Mouse (Mus musculus): ENCODE results near the gene Coro1a. TPM values are rescaled to one million over a fixed set of nuclear protein-coding genes. Genes with fewer than 3 reads are reported as not detected.

Gene Coro1a
- 8.3 TPM for polyA plus RNA-seq (2014; fragmentation: Illumina TruSeq; extraction: RNeasy Lipid Tissue Mini Kit (QIAGEN cat#74804); ENCODE audit: low read depth, low replicate concordance)

DNA sequence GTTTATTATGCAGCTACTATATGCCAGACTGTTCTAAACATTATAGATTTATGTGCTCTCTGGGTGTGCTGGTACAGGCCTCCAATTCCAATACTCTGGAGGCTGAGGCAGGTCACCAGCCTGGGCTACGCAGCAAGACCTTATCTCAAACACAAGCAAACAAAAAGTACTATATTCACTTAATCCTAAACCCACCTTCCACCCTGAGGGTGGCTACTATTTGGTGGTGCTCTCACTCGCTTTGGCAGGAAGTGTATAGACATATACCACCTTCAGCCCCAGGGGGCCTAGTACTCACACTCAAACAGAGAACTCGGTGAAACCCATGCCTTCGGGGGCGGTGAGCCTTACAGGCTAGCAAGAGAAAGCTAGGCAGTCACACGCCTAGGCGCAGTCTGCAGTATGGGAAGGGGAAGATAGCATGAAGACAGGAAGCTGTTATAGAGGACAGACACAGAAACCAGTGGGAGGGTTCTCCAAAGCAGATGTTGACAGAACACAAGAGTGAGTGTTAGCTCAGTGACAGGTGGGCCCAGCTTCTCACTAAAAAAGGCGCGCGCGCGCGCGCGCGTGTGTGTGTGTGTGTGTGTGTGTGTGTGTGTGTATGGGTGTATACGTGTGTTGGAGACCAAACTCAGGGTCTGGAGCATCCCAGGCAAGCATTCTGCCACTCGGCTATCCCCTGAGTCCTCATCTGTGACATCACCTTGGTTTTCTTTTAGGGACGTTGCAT, at the start of gene Coro1a:
Gene Coro1a (minus strand): TSS at position 346 of the 733 bp plus-strand sequence.

DNA sequence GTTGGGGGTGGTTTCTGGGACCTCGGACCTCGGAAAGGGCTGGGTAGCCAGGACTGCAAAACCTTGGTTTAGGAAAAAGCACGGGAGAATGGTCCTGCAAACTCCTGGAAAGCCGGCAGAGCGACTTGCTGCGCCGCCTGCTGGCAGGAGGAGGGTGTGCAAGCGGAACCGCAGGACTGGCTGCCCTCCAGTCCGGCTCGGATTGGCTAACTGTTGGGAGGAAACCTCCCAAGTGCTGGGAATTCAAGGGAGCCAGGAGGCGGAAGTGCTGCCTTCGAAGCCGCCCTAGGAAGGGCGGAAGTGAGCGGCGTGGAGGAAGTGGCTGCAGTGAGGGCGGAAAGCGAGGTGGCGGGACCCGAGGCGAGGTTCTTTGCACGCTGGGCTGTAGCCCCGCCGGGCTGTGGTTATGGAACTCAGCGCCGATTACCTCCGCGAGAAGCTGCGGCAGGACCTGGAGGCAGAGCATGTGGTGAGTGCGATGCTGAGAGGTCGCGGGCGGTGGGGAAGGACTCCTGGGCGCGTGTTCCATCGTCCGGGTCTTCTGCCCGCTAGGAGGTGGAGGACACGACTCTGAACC, 11.9 kb downstream of the Coro1a start, which contains the start of gene Slx1b:
Gene Slx1b (minus strand): TSS at position 154 of the 577 bp plus-strand sequence.

DNA sequence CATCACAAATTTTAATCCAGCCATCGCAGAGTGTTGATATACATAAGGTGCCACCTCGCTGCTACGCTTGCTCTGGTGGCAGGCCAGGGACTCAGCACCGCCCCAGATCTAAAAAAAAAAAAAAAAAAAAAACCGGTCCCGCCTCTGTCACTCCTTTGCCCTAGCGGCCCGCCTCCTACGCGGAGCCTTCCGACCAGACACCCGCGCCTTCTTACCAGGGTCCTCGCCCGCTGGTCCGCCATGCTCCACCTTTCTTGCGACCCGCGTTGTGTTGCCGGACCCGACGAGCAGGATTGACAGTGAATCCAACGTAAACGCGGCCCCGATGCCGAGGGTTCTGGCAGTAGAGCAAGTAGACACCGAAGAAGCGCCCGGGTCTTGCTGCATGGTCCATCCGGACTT, 12.4 kb downstream of the Coro1a start, which contains the start of gene Bola2:
Gene Bola2 (plus strand): TSS at position 192 of the 402 bp plus-strand sequence.

DNA sequence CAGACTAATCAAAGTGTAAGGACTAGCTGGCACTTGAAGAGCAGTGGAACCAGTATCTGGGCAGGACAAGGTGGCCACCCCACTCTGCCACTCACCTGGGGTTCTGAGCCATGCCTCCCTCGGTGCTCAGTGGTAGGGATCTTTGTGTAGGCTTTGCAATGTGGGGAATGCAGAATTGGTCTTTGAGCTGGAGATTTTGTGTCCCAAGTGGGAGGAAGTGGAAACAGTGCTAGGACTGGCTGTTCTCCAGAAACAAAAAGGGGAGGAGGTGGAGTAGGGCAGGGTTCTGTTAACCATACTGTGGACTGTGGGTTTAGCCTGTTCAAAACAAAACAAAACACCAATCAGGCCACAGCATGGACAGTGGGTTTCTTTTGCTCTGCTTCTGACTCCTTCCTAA, 31.4 kb downstream of the Coro1a start, which contains the start of gene Sult1a1:
Gene Sult1a1 (minus strand): TSS at position 226 of the 400 bp plus-strand sequence.

Other genes starting within 250 kb of the Coro1a start
- 3.3 TPM for gene Atp2a1, start 244.7 kb downstream of the Coro1a start, polyA plus RNA-seq (2014; fragmentation: Illumina TruSeq; extraction: RNeasy Lipid Tissue Mini Kit (QIAGEN cat#74804); ENCODE audit: low read depth, low replicate concordance)
- 53.5 TPM for gene Sh2b1, start 232.4 kb downstream of the Coro1a start, polyA plus RNA-seq (2014; fragmentation: Illumina TruSeq; extraction: RNeasy Lipid Tissue Mini Kit (QIAGEN cat#74804); ENCODE audit: low read depth, low replicate concordance)
- gene Tufm, start 220.4 kb downstream of the Coro1a start, polyA plus RNA-seq (2014; fragmentation: Illumina TruSeq; extraction: RNeasy Lipid Tissue Mini Kit (QIAGEN cat#74804); ENCODE audit: low read depth, low replicate concordance): 283 TPM
- gene Atxn2l, start 204.3 kb downstream of the Coro1a start, polyA plus RNA-seq (2014; fragmentation: Illumina TruSeq; extraction: RNeasy Lipid Tissue Mini Kit (QIAGEN cat#74804); ENCODE audit: low read depth, low replicate concordance): 50.3 TPM
- 108 TPM for gene Eif3c, start 141.4 kb downstream of the Coro1a start, polyA plus RNA-seq (2014; fragmentation: Illumina TruSeq; extraction: RNeasy Lipid Tissue Mini Kit (QIAGEN cat#74804); ENCODE audit: low read depth, low replicate concordance)
- 0.60 TPM for gene Apobr, start 122.8 kb downstream of the Coro1a start, polyA plus RNA-seq (2014; fragmentation: Illumina TruSeq; extraction: RNeasy Lipid Tissue Mini Kit (QIAGEN cat#74804); ENCODE audit: low read depth, low replicate concordance)
- gene Cln3, start 122.0 kb downstream of the Coro1a start, polyA plus RNA-seq (2014; fragmentation: Illumina TruSeq; extraction: RNeasy Lipid Tissue Mini Kit (QIAGEN cat#74804); ENCODE audit: low read depth, low replicate concordance): 10.3 TPM
- not detected for gene Il27, start 112.8 kb downstream of the Coro1a start, polyA plus RNA-seq (2014; fragmentation: Illumina TruSeq; extraction: RNeasy Lipid Tissue Mini Kit (QIAGEN cat#74804); ENCODE audit: low read depth, low replicate concordance)
- gene Nupr1, start 76.9 kb downstream of the Coro1a start, polyA plus RNA-seq (2014; fragmentation: Illumina TruSeq; extraction: RNeasy Lipid Tissue Mini Kit (QIAGEN cat#74804); ENCODE audit: low read depth, low replicate concordance): 21.1 TPM
- gene Sgf29, start 58.5 kb downstream of the Coro1a start, polyA plus RNA-seq (2014; fragmentation: Illumina TruSeq; extraction: RNeasy Lipid Tissue Mini Kit (QIAGEN cat#74804); ENCODE audit: low read depth, low replicate concordance): 17.1 TPM
- 66.1 TPM for gene Sult1a1, start 31.4 kb downstream of the Coro1a start, polyA plus RNA-seq (2014; fragmentation: Illumina TruSeq; extraction: RNeasy Lipid Tissue Mini Kit (QIAGEN cat#74804); ENCODE audit: low read depth, low replicate concordance)
- 24.6 TPM for gene Bola2, start 12.4 kb downstream of the Coro1a start, polyA plus RNA-seq (2014; fragmentation: Illumina TruSeq; extraction: RNeasy Lipid Tissue Mini Kit (QIAGEN cat#74804); ENCODE audit: low read depth, low replicate concordance)
- 4.7 TPM for gene Slx1b, start 12.0 kb downstream of the Coro1a start, polyA plus RNA-seq (2014; fragmentation: Illumina TruSeq; extraction: RNeasy Lipid Tissue Mini Kit (QIAGEN cat#74804); ENCODE audit: low read depth, low replicate concordance)
- 60.7 TPM for gene Mapk3, start 51.8 kb upstream of the Coro1a start, polyA plus RNA-seq (2014; fragmentation: Illumina TruSeq; extraction: RNeasy Lipid Tissue Mini Kit (QIAGEN cat#74804); ENCODE audit: low read depth, low replicate concordance)
- gene Gdpd3, start 58.5 kb upstream of the Coro1a start, polyA plus RNA-seq (2014; fragmentation: Illumina TruSeq; extraction: RNeasy Lipid Tissue Mini Kit (QIAGEN cat#74804); ENCODE audit: low read depth, low replicate concordance): 3.2 TPM
- gene Ypel3, start 69.2 kb upstream of the Coro1a start, polyA plus RNA-seq (2014; fragmentation: Illumina TruSeq; extraction: RNeasy Lipid Tissue Mini Kit (QIAGEN cat#74804); ENCODE audit: low read depth, low replicate concordance): 118 TPM
- 1.6 TPM for gene Tbx6, start 73.7 kb upstream of the Coro1a start, polyA plus RNA-seq (2014; fragmentation: Illumina TruSeq; extraction: RNeasy Lipid Tissue Mini Kit (QIAGEN cat#74804); ENCODE audit: low read depth, low replicate concordance)
- gene Ppp4c, start 84.7 kb upstream of the Coro1a start, polyA plus RNA-seq (2014; fragmentation: Illumina TruSeq; extraction: RNeasy Lipid Tissue Mini Kit (QIAGEN cat#74804); ENCODE audit: low read depth, low replicate concordance): 43.4 TPM
- 7.6 TPM for gene Fam57b, start 89.9 kb upstream of the Coro1a start, polyA plus RNA-seq (2014; fragmentation: Illumina TruSeq; extraction: RNeasy Lipid Tissue Mini Kit (QIAGEN cat#74804); ENCODE audit: low read depth, low replicate concordance)
- gene 4930451I11Rik, start 123.9 kb upstream of the Coro1a start, polyA plus RNA-seq (2014; fragmentation: Illumina TruSeq; extraction: RNeasy Lipid Tissue Mini Kit (QIAGEN cat#74804); ENCODE audit: low read depth, low replicate concordance): not detected
- not detected for gene Doc2a, start 139.6 kb upstream of the Coro1a start, polyA plus RNA-seq (2014; fragmentation: Illumina TruSeq; extraction: RNeasy Lipid Tissue Mini Kit (QIAGEN cat#74804); ENCODE audit: low read depth, low replicate concordance)
- gene Hirip3, start 154.2 kb upstream of the Coro1a start, polyA plus RNA-seq (2014; fragmentation: Illumina TruSeq; extraction: RNeasy Lipid Tissue Mini Kit (QIAGEN cat#74804); ENCODE audit: low read depth, low replicate concordance): 22.7 TPM
- 18.7 TPM for gene Ino80e, start 154.6 kb upstream of the Coro1a start, polyA plus RNA-seq (2014; fragmentation: Illumina TruSeq; extraction: RNeasy Lipid Tissue Mini Kit (QIAGEN cat#74804); ENCODE audit: low read depth, low replicate concordance)
- 41.9 TPM for gene Taok2, start 176.9 kb upstream of the Coro1a start, polyA plus RNA-seq (2014; fragmentation: Illumina TruSeq; extraction: RNeasy Lipid Tissue Mini Kit (QIAGEN cat#74804); ENCODE audit: low read depth, low replicate concordance)
- 19.1 TPM for gene Tmem219, start 215.1 kb upstream of the Coro1a start, polyA plus RNA-seq (2014; fragmentation: Illumina TruSeq; extraction: RNeasy Lipid Tissue Mini Kit (QIAGEN cat#74804); ENCODE audit: low read depth, low replicate concordance)
- 7.8 TPM for gene Kctd13, start 221.1 kb upstream of the Coro1a start, polyA plus RNA-seq (2014; fragmentation: Illumina TruSeq; extraction: RNeasy Lipid Tissue Mini Kit (QIAGEN cat#74804); ENCODE audit: low read depth, low replicate concordance)
- not detected for gene Asphd1, start 241.8 kb upstream of the Coro1a start, polyA plus RNA-seq (2014; fragmentation: Illumina TruSeq; extraction: RNeasy Lipid Tissue Mini Kit (QIAGEN cat#74804); ENCODE audit: low read depth, low replicate concordance)
- gene Sez6l2, start 242.8 kb upstream of the Coro1a start, polyA plus RNA-seq (2014; fragmentation: Illumina TruSeq; extraction: RNeasy Lipid Tissue Mini Kit (QIAGEN cat#74804); ENCODE audit: low read depth, low replicate concordance): 1.6 TPM

All from heart, adult 10 weeks (tissue).